8 mouse cellular contexts compared by ENCODE assay signal in the genomic region with DNA sequence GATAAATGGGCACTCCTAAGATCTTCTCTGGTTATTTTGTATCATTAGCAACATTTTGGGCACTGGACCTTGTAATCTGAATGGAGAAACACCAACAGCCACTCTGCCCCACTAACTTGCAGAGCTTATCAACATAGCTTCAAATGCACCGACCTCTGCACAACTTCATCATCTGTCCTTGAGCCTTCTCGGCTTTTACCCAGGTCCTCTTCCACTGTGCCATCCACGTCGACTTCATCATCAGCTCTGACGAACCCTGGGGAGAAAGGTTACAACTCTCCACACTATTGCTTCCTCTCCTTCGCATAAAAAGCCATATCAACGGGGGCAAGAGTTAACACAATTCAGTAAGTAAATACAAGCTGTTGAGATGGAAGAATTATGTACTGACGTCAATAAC. TPM values are rescaled to one million over a fixed set of nuclear protein-coding genes. Genes with fewer than 3 reads are reported as not detected.
DNase-seq lines count a peak whose midpoint lies in the region; ATAC-seq and TF ChIP-seq lines count a peak whose summit lies in the region.

No protein-coding gene starts in this region.

- TF ChIP-seq EP300 in stomach, postnatal 0 days (optimal IDR thresholded peaks at IDR 0.05): no peak

- peaks cover 8% of the 10 kb centered on the region for H3K36me3 ChIP-seq in testis, adult 2 months (ENCODE audit: control insufficient read depth, insufficient read depth, low read length)
- peaks cover 49% of the 10 kb centered on the region for H3K36me3 ChIP-seq in limb, embryonic 14.5 days (ENCODE audit: control insufficient read depth, insufficient read depth, low read length)
- H3K36me3 ChIP-seq in stomach, postnatal 0 days (ENCODE audit: control insufficient read depth, insufficient read depth, low read length): peaks cover 22% of the 10 kb centered on the region

- peak overlapping the region; percentile 97 for H3K4me3 ChIP-seq in testis, adult 2 months (ENCODE audit: control insufficient read depth, low read depth, low read length)
- peak overlapping the region; percentile 93 for H3K4me3 ChIP-seq in limb, embryonic 14.5 days (replicated peaks; ENCODE audit: low read length)
- H3K4me3 ChIP-seq in stomach, postnatal 0 days (ENCODE audit: low read depth, low read length): peak overlapping the region; percentile 83

- H3K9ac ChIP-seq in limb, embryonic 14.5 days (ENCODE audit: low read depth, low read length, severe bottlenecking): peak overlapping the region; percentile 95
- H3K9ac ChIP-seq in stomach, postnatal 0 days (ENCODE audit: low read length): peak overlapping the region; percentile 90

- H3K27me3 ChIP-seq in testis, adult 2 months (ENCODE audit: control insufficient read depth, insufficient read depth, low read length): no peaks in the 10 kb centered on the region
- H3K27me3 ChIP-seq in limb, embryonic 14.5 days (ENCODE audit: control insufficient read depth, insufficient read depth, low read length): no peaks in the 10 kb centered on the region
- no peaks in the 10 kb centered on the region for H3K27me3 ChIP-seq in stomach, postnatal 0 days (ENCODE audit: control insufficient read depth, insufficient read depth, low read length)

- H3K4me2 ChIP-seq in limb, embryonic 14.5 days (replicated peaks; ENCODE audit: low read depth, low read length, severe bottlenecking): peak overlapping the region; percentile 84
- H3K4me2 ChIP-seq in stomach, postnatal 0 days (replicated peaks; ENCODE audit: low read depth): peak overlapping the region; percentile 83

- H3K9me3 ChIP-seq in limb, embryonic 14.5 days (ENCODE audit: control insufficient read depth, low read length): no peaks in the 10 kb centered on the region
- H3K9me3 ChIP-seq in stomach, postnatal 0 days (ENCODE audit: control insufficient read depth, low read length): no peaks in the 10 kb centered on the region

- no peak overlapping the region for H3K27ac ChIP-seq in testis, adult 2 months (ENCODE audit: control insufficient read depth, insufficient read depth, low read depth, low read length)
- no peak overlapping the region for H3K27ac ChIP-seq in limb, embryonic 14.5 days (replicated peaks; ENCODE audit: low read depth, low read length)
- H3K27ac ChIP-seq in stomach, postnatal 0 days (replicated peaks): no peak overlapping the region

- ATAC-seq in limb, embryonic 14.5 days (ENCODE audit: low FRiP score, low read depth): no peak
- ATAC-seq in stomach, postnatal 0 days (ENCODE audit: low FRiP score, low TSS enrichment): no peak

- TF ChIP-seq CTCF in testis, adult 2 months (IDR thresholded peaks at IDR 0.05; ENCODE audit: control insufficient read depth, insufficient read depth, insufficient replicate concordance, low read depth, low read length): no peak
- no peak for TF ChIP-seq CTCF in stomach, postnatal 0 days (IDR thresholded peaks at IDR 0.05; ENCODE audit: low read depth)

- WGBS in limb, embryonic 14.5 days: 4% methylated on average over 8 of the region's 8 CpGs
- WGBS in stomach, postnatal 0 days: 1% methylated on average over 8 of the region's 8 CpGs

- DNase-seq in cerebellum, adult 11-12 months: peak; percentile 25
- DNase-seq in cerebellum, adult 8-10 months: no peak
- no peak for DNase-seq in testis, postnatal 10 days (ENCODE audit: low spot score)
- DNase-seq in limb, embryonic 14.5 days (ENCODE audit: low spot score): no peak
- no peak for DNase-seq in stomach, postnatal 0 days (ENCODE audit: low spot score)
- DNase-seq in right cerebral cortex, adult 18-20 months: no peak
- no peak for DNase-seq in kidney, adult 18-20 months

- TF ChIP-seq POLR2A in testis, adult 2 months (IDR thresholded peaks at IDR 0.05; ENCODE audit: control insufficient read depth, low read depth, low read length): no peak
- TF ChIP-seq POLR2A in limb, embryonic 14.5 days (IDR thresholded peaks at IDR 0.05; ENCODE audit: borderline replicate concordance, extremely low read depth, insufficient read depth, insufficient read length): no peak

- H3K4me1 ChIP-seq in testis, adult 2 months (ENCODE audit: control insufficient read depth, insufficient read depth, low read length): no peaks in the 10 kb centered on the region
- H3K4me1 ChIP-seq in limb, embryonic 14.5 days (ENCODE audit: control insufficient read depth, insufficient read depth, low read length): peaks cover 37% of the 10 kb centered on the region
- 0 out of 2 replicates have a peak, but pooled peaks cover 2% of the 10 kb centered on the region for H3K4me1 ChIP-seq in stomach, postnatal 0 days (replicated peaks; ENCODE audit: control insufficient read depth, insufficient read depth)

RNA-seq across cellular contexts. Expression of a gene that starts 1.2 kb away (rescaled TPM):
- polyA plus RNA-seq in testis, adult 2 months (2012; rRNA removed): 107 and 172 TPM in 2 replicates
- 242 and 401 TPM in 2 replicates for polyA plus RNA-seq in limb, embryonic 14.5 days (2012; rRNA removed)
- 448 and 466 TPM in 2 replicates for polyA plus RNA-seq in limb, embryonic 14.5 days (2014; fragmentation: Nextera tagmentation; extraction: Ambion mirVana)
- 402 and 403 TPM in 2 replicates for polyA plus RNA-seq in stomach, postnatal 0 days (2015; fragmentation: Nextera tagmentation; extraction: Ambion mirVana)

RNA-seq across cellular contexts. Expression of a gene that starts 1.5 kb away (rescaled TPM):
- polyA plus RNA-seq in testis, adult 2 months (2012; rRNA removed): 30.1 and 32.0 TPM in 2 replicates
- 1.9 and 2.5 TPM in 2 replicates for polyA plus RNA-seq in limb, embryonic 14.5 days (2012; rRNA removed)
- polyA plus RNA-seq in limb, embryonic 14.5 days (2014; fragmentation: Nextera tagmentation; extraction: Ambion mirVana): 0.98 and 1.4 TPM in 2 replicates
- polyA plus RNA-seq in stomach, postnatal 0 days (2015; fragmentation: Nextera tagmentation; extraction: Ambion mirVana): 0.38 and 0.47 TPM in 2 replicates

RNA-seq across cellular contexts. Expression of a gene that starts 59.6 kb away (rescaled TPM):
- polyA plus RNA-seq in testis, adult 2 months (2012; rRNA removed): not detected in 2 replicates
- polyA plus RNA-seq in limb, embryonic 14.5 days (2012; rRNA removed): 0.05 TPM in 1 of 2 replicates, not detected in the other
- polyA plus RNA-seq in limb, embryonic 14.5 days (2014; fragmentation: Nextera tagmentation; extraction: Ambion mirVana): 0.22 TPM in 1 of 2 replicates, not detected in the other
- polyA plus RNA-seq in stomach, postnatal 0 days (2015; fragmentation: Nextera tagmentation; extraction: Ambion mirVana): not detected in 2 replicates
